Mouse (Mus musculus): ENCODE measurements around the gene Wdr31.

- TF ChIP-seq POLR2A (IDR thresholded peaks at IDR 0.05; ENCODE audit: borderline replicate concordance, control insufficient read depth, low read depth, low read length) (no peak), CTCF (IDR thresholded peaks at IDR 0.05; ENCODE audit: control insufficient read depth, insufficient read depth, low read length) (no peak)
Observed at GRCm38 (mm10) chr4:62431522-62431921, 39.2 kb downstream of the Wdr31 start.
